In genomic region chr6:137470901-137471598, GRCm38 (mm10) we compare ENCODE assay signal across 8 mouse cellular contexts.
DNase-seq lines count a peak whose midpoint lies in the region; ATAC-seq and TF ChIP-seq lines count a peak whose summit lies in the region.

No protein-coding gene starts in this region.

- no peaks in the 10 kb centered on the region for H3K9me3 ChIP-seq in forebrain, embryonic 14.5 days (replicated peaks; ENCODE audit: control insufficient read depth, low read length)
- H3K9me3 ChIP-seq in heart, embryonic 15.5 days (replicated peaks) = peaks cover 2% of the 10 kb centered on the region; the same call in 1 of the 2 replicates
- no peaks in the 10 kb centered on the region for H3K9me3 ChIP-seq in lung, embryonic 14.5 days (ENCODE audit: low read depth, low read length)

- no peak overlapping the region for H3K9ac ChIP-seq in forebrain, embryonic 14.5 days (ENCODE audit: low read length)
- no peak overlapping the region for H3K9ac ChIP-seq in heart, embryonic 15.5 days
- H3K9ac ChIP-seq in lung, embryonic 14.5 days = no peak overlapping the region

- no peak overlapping the region for H3K27ac ChIP-seq in forebrain, embryonic 14.5 days (ENCODE audit: low read depth, low read length)
- peak overlapping the region; percentile 91 for H3K27ac ChIP-seq in heart, embryonic 15.5 days
- peak overlapping the region; percentile 79 for H3K27ac ChIP-seq in lung, embryonic 14.5 days (ENCODE audit: low read depth)

- ATAC-seq in forebrain, embryonic 14.5 days = peak; percentile 86
- peak; percentile 90 for ATAC-seq in heart, embryonic 15.5 days (replicated peaks; ENCODE audit: insufficient number of reproducible peaks, insufficient read depth, low FRiP score, low read depth)
- ATAC-seq in lung, embryonic 14.5 days (ENCODE audit: insufficient read depth) = peak; percentile 90

- 12% methylated on average over 11 of the region's 11 CpGs for WGBS in forebrain, embryonic 14.5 days
- WGBS in heart, embryonic 15.5 days = 12% methylated on average over 11 of the region's 11 CpGs
- WGBS in lung, embryonic 14.5 days = 19% methylated on average over 11 of the region's 11 CpGs

- H3K4me3 ChIP-seq in forebrain, embryonic 14.5 days (ENCODE audit: low read depth, low read length) = no peak overlapping the region
- H3K4me3 ChIP-seq in heart, embryonic 15.5 days = no peak overlapping the region
- no peak overlapping the region for H3K4me3 ChIP-seq in lung, embryonic 14.5 days (ENCODE audit: low read depth, low read length)

- no peak overlapping the region for H3K4me2 ChIP-seq in forebrain, embryonic 14.5 days (ENCODE audit: low read length)
- no peak overlapping the region for H3K4me2 ChIP-seq in heart, embryonic 15.5 days
- no peak overlapping the region for H3K4me2 ChIP-seq in lung, embryonic 14.5 days

- H3K27me3 ChIP-seq in forebrain, embryonic 14.5 days (replicated peaks; ENCODE audit: control insufficient read depth, insufficient read depth, low read length) = 0 out of 2 replicates have a peak, but pooled peaks cover 5% of the 10 kb centered on the region
- no peaks in the 10 kb centered on the region for H3K27me3 ChIP-seq in heart, embryonic 15.5 days
- H3K27me3 ChIP-seq in lung, embryonic 14.5 days (ENCODE audit: insufficient read depth, low read length) = no peaks in the 10 kb centered on the region

- no peak for TF ChIP-seq POLR2A in brain, embryonic 14.5 days (IDR thresholded peaks at IDR 0.05; ENCODE audit: borderline replicate concordance, extremely low read depth, insufficient read depth, insufficient read length, poor library complexity, severe bottlenecking)

- H3K36me3 ChIP-seq in forebrain, embryonic 14.5 days (ENCODE audit: control insufficient read depth, insufficient read depth, low read length) = no peaks in the 10 kb centered on the region
- peaks cover 4% of the 10 kb centered on the region for H3K36me3 ChIP-seq in heart, embryonic 15.5 days
- H3K36me3 ChIP-seq in lung, embryonic 14.5 days (ENCODE audit: insufficient read depth) = no peaks in the 10 kb centered on the region

- peaks cover 8% of the 10 kb centered on the region for H3K4me1 ChIP-seq in forebrain, embryonic 14.5 days (ENCODE audit: control insufficient read depth, insufficient read depth, low read length)
- peaks cover 30% of the 10 kb centered on the region for H3K4me1 ChIP-seq in heart, embryonic 15.5 days (replicated peaks)
- H3K4me1 ChIP-seq in lung, embryonic 14.5 days (ENCODE audit: insufficient read depth) = 0 out of 2 replicates have a peak, but pooled peaks cover 4% of the 10 kb centered on the region

- peak; percentile 79 for DNase-seq in 416B (ENCODE audit: low read depth)
- DNase-seq in brain, embryonic 14.5 days (ENCODE audit: low read depth) = peak; percentile 96
- DNase-seq in forebrain, embryonic 14.5 days (ENCODE audit: low spot score) = peak; percentile 94
- DNase-seq in layer of hippocampus, adult 11-12 months (ENCODE audit: low spot score) = peak; percentile 83
- peak; percentile 95 for DNase-seq in lung, embryonic 14.5 days
- DNase-seq in ovary, postnatal 14 days (ENCODE audit: low spot score) = peak; percentile 67
- peak; percentile 56 for DNase-seq in urinary bladder, postnatal 10 days (ENCODE audit: low spot score)

- TF ChIP-seq CTCF in brain, embryonic 14.5 days (IDR thresholded peaks at IDR 0.05; ENCODE audit: borderline replicate concordance, extremely low read depth, insufficient read depth, insufficient read length) = no peak
- no peak for TF ChIP-seq CTCF in lung, embryonic 14.5 days (IDR thresholded peaks at IDR 0.05; ENCODE audit: low read depth)
